Mouse (Mus musculus) E14TG2a.4 (cell line): ENCODE results near the gene Sfswap.

Experiments used
- CTCF ChIP-seq: conservative IDR thresholded peaks from 2 replicates; pipeline ENCODE4 v1.5.1; 2014; ENCODE audit warnings: low read length
- NANOG ChIP-seq: IDR thresholded peaks from 2 replicates; pipeline ENCODE4 v1.6.1; 2014; ENCODE audit warnings: borderline replicate concordance, low read length, mixed read lengths

DNA sequence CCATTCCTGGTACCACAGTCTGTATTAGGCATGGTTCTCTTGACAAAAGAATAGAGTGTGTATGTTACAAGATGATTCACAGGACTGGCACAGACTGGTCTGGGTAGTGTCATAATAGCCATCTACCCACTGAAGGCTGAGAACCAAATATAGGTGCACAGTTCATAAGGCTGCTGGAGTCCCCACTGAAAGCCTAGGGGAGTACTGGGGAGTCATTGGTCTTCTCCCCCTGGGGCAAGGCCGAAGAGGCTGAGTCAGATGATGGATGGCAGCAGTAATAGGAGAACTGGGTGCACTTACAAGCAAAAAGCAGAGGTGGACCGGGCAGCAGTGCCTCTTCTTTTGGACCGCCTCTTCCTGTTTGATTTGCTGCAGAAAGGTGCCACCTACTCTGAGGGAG lies 32.7 kb downstream of the Sfswap start:
- TF ChIP-seq CTCF = no peak
- TF ChIP-seq NANOG = no peak
